Mouse (Mus musculus): ENCODE data around the gene 1110065P20Rik.
A peak's percentile ranks its signal among the peaks of the same experiment; 100 is the strongest.

Gene 1110065P20Rik

DNA sequence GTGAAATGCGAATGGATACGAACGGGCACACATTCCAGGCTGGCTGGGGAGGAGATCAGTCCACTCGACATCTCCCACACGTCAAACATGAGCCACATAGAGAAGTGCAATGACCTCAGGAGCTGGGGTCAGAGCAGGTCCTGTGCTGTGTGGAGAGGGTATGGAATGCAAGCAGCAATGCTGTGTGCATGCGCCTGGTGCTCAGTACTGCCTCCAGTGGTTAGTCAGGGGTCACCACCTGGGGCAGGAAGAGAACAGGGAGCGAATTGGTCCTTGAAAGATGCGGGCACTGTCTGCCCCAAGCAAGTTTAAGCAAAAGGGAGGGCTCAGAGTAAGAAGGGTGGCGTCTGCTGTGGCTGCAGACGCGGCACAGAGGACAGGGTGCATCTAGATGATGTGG lies 7.5 kb downstream of the 1110065P20Rik start:
- peak in 1 of 2 experiments; percentile 74 for DNase-seq (ENCODE audit: inconsistent age in 2 of 2, low spot score in 1 of 2)

DNA sequence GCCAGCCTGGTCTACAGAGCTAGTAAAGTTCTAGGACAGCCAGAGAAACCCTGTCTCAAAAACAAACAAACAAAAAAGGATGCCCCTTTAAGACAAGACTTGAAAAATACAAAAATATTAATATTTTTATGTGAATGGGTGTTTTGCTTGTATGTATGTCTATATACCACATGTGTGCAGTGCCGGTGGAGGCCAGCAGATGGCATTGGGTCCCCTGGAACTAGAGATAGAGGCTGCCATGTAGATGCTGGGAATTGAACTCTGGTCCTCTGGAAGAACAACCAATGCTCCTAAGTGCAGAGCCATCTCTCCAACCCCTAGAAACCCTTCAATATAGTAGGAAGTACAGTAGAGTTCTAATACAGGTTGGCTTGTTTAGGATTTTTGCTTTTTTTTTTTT lies 10.0 kb downstream of the 1110065P20Rik start:
- DNase-seq (ENCODE audit: inconsistent age in 2 of 2, low spot score in 1 of 2), result no peak

DNA sequence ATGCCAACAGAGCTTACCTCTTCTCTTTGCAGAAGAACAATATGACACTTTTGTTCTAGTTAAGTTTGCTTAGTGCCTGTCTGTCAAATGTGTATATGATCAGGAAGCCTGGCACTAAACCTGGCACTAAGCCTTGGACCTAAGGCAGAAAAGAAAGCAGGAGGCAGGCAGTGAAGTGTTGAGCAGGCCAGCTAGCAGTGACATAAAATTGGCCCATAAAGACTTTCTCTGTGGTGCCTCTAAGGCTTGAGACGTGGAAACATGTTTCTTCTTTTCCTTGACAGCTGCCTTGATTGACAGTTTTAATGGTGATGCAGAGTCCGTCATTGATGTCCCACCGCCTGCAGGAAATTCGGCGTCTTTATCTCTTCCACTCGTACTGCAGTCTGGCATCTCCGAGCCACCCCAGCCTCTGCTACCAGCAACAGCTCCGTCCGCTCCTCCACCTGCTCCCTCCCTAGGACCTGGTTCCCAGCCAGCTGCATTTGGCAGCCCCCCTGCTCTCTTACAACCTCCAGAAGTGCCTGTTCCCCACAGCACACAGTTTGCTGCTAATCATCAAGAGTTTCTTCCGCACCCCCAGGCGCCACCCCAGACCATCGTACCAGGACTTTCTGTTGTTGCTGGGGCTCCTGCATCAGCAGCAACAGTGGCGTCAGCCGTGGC lies 12.8 kb downstream of the 1110065P20Rik start:
- no peak for DNase-seq (ENCODE audit: inconsistent age in 2 of 2, low spot score in 1 of 2)

DNA sequence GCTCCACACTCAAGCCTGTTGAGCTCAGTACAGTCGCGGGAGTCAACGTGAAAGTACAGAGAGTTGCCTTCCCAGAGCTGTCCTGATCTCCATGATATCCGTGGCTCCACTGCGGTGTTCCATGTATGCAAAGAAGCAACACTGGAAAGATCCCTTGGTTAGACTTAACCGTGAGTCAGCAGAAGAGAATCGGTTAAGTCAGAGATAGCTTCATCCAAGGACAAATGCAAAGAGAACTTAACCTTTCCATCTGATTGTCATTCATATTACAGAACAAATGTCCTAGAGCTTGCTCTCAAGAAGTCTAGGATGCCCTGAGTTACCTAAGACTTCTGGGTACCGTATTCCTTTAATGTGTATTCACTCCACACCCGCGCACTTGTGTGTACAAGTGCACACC lies 18.2 kb downstream of the 1110065P20Rik start:
- DNase-seq (ENCODE audit: inconsistent age in 2 of 2, low spot score in 1 of 2), result no peak

DNA sequence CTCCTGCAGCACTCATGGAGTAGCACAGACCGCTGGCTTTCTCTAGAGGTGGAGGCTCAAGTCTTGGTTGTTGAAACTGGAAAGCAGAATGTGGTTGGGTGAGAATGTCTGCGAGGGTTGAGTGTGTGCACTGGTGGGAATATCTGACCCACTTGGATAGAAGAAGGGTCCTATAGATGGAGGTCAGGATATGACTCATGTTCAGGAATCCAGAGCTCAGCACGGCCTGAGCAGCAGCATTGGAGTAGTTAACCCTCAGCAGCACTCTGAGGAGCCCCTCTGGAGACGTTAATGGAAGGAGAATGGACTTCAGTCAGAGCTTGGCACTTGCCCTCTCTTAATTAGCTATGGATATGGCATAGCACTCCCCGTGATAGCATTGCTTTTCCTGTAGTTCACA lies 21.3 kb downstream of the 1110065P20Rik start:
- no peak for DNase-seq (ENCODE audit: inconsistent age in 2 of 2, low spot score in 1 of 2)

DNA sequence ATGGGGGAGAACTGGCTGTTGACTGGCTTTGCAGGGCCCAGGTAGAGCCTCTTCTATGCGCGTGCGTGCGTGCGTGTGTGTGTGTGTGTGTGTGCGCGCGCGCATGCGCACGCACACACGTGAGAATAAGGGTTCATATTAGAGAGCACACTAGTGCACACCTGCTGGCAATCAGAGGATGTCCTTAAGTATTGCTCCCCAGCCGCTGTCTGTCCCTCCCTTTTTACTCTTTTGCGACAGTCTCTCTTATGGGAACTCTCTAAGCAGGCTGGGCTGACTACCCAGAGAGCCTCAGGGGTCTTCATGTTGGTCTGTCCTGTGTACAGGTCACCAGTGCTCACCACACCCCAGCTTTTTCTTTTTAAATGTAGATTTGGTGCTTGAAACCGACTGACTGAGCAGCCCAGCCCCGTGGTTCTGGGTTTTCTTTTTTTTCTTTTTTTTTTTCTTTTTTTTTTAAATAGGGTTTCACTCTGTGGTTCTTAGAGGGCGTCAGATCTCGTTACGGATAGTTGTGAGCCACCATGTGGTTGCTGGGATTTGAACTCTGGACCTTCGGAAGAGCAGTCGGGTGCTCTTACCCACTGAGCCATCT lies 25.5 kb downstream of the 1110065P20Rik start:
- DNase-seq (ENCODE audit: inconsistent age in 2 of 2, low spot score in 1 of 2), result no peak

DNA sequence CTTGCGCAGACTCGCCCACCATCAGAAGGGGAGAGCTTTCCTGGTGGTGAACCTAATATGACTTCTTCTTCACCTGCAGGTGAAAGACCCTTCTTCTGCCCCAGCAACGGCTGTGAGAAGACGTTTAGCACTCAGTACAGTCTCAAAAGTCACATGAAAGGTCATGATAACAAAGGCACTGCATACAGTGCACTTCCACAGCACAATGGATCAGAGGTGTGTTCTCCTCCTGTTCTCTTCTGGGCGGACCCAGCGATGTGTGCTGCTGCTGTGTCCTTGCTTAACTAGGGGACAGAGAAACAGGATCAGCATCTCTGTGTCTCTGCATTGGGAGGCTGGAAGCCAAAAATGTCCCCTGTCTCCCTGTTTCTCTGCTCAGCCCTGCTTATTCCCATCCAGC lies 26.0 kb downstream of the 1110065P20Rik start:
- no peak for DNase-seq (ENCODE audit: inconsistent age in 2 of 2, low spot score in 1 of 2)

DNA sequence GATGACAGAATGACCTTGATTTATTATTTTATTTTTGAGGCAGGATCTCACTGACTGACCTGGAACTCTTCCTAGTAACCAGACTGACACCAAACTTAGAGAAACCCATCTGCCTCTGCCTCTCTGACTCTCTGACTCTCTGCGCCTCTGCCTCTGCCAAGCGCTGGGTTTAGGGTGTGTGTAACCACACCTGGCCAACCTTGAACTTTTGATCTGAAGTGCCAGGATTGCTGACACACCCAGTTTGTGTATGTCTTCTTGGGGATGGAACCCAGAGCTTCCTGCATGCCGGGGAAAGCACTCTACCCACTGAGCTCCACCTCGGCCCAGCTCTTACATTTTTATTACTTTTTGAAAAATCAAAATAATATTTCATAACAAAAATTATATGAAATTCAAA lies 32.2 kb downstream of the 1110065P20Rik start:
- DNase-seq (ENCODE audit: inconsistent age in 2 of 2, low spot score in 1 of 2), result no peak

DNA sequence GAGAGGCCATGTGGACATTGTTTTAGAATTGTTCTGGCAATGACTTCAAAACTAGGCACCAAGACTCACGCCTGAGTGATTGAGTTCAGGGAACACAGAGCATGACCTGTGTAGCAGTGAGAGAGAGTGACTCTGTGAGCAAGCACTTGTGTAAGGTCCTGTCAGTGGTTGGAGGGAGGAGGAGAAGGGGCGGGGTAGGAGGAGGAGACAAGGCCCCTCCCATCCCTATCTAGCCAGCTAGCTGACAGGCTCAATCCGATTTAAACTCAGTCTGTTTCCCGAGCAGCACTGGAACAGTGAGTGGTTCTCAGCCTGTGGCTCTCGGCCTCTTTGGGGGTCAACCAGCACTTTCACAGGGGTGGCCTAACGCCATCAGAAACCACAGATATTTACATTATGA lies 33.2 kb downstream of the 1110065P20Rik start:
- DNase-seq (ENCODE audit: inconsistent age in 2 of 2, low spot score in 1 of 2), result peak; percentile 74 to 85

DNA sequence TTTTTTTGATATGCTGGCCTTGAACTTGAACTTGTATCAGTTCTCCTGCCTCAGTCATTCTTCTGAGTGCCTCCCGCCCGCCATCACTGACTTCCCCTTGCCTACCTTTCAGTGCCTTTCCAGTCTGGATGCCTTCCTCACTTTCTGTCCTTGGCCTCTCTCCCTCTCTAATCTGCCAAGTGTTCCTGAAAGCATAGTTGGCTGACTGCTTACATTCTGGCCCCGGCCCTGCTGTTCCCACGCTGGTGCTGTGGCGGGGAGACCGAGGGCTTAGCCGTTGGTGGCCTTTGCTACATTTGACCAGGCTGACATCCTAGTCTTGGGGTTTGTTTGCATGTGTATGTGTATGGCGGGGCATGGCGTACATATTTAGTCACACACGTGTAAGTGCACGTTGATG lies 35.1 kb downstream of the 1110065P20Rik start:
- DNase-seq (ENCODE audit: inconsistent age in 2 of 2, low spot score in 1 of 2), result peak; percentile 26 to 68

DNA sequence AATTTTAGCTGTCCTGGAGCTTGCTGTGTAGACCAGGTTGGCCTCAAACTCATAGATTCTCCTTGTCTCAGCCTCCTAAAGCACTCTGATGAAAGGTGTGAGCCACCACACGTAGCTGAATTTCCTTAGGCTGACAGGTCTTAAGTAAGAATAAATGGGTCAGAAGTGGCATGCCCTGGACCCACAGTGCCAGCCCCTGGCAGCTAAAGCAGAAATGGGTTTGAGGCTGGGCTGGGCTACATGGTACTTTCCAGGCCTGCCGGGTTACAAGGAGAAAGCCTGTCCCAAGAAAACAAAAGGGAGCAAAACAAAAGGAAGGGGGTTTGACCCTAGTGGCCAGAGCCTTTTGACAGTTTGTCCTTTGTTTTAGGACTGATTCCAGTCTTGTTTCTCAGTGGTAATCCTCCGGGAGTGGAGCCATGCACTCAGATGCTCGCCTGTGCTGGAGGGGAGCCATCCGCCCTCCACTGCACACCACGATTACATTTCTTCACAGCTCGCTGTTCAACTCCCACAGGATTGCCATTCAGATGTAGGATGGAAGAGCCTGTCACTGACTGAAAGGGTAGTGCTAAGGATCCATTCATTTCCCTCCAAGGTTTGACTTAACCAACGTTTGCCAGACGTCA lies 39.5 kb downstream of the 1110065P20Rik start:
- DNase-seq (ENCODE audit: inconsistent age in 2 of 2, low spot score in 1 of 2), result no peak

DNA sequence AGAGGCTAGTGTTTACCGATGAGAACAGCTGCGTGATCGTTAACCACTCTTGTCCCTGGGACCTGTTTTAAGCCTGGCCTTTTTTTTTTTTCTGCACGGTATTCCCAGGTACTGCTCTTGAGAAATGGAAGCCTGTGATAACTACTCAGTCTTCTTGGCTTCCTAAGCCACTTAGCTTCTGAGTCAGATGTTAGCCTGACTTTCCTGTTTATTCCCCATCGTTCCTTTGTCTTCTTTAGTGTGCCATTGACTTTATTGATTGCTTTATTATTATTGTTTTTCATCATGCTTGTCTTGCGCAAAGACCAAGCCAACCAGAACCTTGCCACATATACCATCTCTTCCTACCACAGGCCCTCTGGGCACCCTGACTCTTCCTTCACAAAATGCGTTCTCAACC lies 40.9 kb downstream of the 1110065P20Rik start:
- no peak for DNase-seq (ENCODE audit: inconsistent age in 2 of 2, low spot score in 1 of 2)

DNA sequence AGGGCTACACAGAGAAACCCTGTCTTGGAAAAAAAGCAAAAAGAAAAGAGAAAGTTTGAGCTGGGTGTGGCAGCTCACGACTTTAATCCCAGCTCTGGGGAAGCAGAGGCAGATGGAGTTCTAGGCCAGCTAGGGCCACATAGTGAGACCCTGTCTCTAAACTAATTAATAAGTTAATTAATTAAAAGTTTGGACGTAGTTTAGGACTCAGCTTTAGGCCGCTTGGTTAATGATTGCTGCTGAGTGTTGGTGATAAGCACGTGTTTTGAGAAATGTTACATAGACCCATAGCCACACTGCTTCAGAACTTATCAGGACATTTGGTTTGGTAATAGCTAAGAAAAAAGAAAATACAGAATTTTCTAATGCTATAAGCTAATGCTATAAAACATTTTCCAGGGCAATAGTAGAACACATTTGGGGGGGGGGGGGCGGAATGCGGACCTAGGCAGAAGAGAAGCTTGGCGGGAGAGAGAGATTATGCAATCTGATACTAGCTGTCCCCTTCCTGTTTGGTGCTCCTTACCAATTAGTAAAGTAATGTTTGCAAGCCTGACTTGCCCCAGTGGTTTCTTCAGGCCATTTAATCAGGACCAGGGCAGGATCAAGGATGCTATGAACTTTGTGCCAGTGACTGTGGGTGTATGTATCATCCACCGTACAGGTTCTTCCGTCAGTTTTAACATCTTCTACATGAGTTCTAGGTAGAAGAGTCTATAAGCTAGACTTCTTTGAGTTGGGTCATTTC lies 41.7 kb downstream of the 1110065P20Rik start:
- no peak for DNase-seq (ENCODE audit: inconsistent age in 2 of 2, low spot score in 1 of 2)

DNA sequence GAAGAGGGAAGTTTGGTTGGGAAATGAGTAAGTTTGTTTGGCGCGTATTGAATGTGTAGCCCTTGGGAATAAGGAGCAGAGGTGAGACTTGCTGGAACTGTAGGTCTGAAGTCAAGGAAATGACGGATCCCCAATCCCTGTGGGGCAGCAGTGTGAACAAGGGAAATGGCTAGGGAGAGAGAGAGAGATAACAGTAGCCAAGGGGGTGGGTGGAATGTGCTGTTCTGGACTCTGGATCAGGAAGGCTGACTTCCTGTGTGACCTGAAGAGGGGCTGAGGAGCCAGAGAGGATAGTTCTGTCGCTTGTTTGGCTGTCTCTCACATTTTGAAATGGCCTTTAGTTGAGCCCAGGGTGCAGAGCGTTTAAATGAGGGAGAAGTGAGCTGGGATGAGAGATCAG lies 42.5 kb downstream of the 1110065P20Rik start:
- no peak for DNase-seq (ENCODE audit: inconsistent age in 2 of 2, low spot score in 1 of 2)

DNA sequence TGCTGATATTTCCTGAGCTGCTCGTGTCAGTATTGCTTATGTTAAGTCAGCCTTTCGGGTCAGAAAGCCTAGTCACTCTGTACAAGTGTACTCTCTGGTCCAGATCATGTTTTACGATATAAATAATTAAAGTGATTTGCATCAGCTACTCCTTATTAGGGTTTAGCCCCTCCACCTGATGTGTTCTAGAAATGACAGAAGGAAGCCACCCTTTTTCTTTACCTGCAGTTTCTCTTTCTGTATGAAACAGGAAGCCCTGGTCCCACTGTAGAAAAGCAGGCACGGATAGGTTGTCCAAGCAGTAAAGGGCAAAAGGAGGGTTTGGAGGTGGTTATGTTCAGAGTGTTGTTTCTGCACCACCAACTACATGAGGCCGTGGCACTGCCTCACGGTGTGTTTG lies 47.6 kb downstream of the 1110065P20Rik start:
- no peak for DNase-seq (ENCODE audit: inconsistent age in 2 of 2, low spot score in 1 of 2)

DNA sequence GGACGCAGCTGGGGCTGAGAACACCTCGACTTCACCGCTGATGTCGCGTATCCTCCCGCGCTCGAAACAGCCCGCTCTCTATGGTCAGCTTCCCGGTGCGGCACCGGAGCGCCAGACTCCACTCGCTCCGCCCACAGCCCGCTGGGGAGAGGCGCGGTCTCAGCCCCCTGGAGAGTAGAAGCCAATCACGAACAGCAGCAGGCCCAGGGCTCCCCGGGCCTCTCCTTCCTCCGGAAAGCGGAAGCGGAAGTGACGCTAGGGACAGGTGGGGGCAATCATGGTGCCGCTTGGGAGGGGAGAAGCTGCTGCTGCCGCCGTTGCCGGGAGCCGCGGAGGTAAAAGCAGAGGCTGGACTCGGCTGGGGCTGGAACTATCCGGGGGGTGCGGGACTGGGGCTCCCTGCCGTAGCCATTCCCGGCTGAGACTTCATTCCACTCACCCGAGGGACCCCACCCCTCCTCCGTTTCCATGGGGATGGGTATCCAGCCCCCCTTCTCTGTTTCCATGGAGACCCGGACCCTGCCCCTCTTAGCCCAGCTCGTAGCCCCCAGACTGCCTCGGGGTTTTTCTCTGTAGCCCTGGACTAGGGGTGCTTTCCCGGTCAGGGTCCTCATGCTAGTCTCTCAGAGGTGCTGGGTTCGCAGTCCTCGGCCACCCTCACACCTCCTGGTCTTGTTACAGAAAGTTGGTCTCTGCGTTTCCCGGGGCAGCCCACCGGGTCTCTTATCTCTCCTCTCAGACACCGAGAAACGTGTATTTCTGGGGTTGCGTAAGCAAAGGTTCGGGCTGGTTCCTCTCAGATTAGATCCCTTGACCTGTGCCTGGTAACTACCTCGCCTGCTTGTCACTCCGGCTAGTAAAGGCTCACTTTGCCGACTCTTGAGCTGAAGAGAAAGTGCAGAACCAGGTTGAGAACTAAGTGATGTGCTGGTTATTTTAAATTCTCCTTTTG lies 48.4 kb downstream of the 1110065P20Rik start:
- DNase-seq (ENCODE audit: inconsistent age in 2 of 2, low spot score in 1 of 2), result peak; percentile 98 to 99

DNA sequence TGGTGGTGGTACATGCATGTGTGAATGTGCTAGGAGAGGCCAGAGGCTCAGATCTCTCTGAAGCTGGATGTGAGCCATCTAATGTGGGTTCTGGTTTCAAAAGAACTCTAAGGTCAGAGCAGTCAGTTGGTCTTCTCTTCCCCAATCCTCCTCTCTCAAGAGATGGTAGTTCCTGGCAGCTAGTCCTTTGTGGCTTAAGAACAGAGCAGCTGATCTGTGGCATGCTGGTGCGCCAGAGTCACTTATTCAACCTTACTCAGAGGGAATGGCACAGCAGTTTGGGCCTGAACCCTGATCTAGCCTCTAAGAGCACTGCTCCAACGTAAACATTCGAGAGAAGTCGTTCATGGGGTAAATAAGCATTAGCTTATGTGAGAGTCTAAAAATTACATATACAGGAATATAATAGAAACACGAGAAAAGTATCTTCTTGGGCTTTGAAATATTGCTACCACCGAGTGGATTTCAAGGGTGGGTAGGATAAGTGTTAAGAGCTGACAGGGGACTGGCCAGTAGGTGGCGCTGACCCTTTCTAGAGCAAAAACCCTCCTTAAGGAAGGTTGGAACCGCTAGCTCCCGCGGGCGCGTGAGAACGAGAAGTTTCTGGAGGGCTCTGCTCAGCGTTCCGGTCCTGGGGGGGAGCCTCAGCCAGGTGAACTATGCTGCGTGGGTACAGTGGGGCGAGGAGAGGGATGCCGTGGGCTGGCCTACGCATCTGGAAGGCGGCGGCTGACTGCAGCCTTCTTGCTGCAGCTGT lies 49.3 kb downstream of the 1110065P20Rik start, which contains the start of gene Mtf1:
Mtf1 (plus strand) TSS at position 553 of the 757 bp plus-strand sequence.
- peak; percentile 85 to 95 for DNase-seq (ENCODE audit: inconsistent age in 2 of 2, low spot score in 1 of 2)
